Mouse (Mus musculus) heart, postnatal 0 days (tissue): Measurements from ENCODE around the gene Btnl10. TPM values are rescaled to one million over a fixed set of nuclear protein-coding genes. Genes with fewer than 3 reads are reported as not detected.
A peak's percentile ranks its signal among the peaks of the same experiment; 100 is the strongest.
"Not testable (repeated sequence)": the region's sequence is repeated elsewhere in the genome, so short reads cannot be mapped to it uniquely, and the experiment has no call there.

ENCODE experiments used
- ATAC-seq: fragments of 200-750 bp; cut with Nextera tagmentation; 2 replicates; pipeline ENCODE4 v1.8.0; 2017; ENCODE audit warnings: low read depth, moderate number of reproducible peaks, moderate library complexity; ENCODE audit not compliant: insufficient read depth
- DNase-seq: peaks from one replicate; pipeline ENCODE4 v3.0.0-alpha.2; 2016; ENCODE audit warnings: low spot score
- H3K27ac ChIP-seq: fragments of 300-500 bp; sonication (generic); 2 replicates; pipeline ENCODE4 v1.5.1; 2014; ENCODE audit warnings: low read depth, mild to moderate bottlenecking
- H3K27me3 ChIP-seq: fragments of 300-500 bp; sonication (generic); 2 replicates; pipeline ENCODE4 v1.6.1; 2014; ENCODE audit warnings: low read length, mixed read lengths; ENCODE audit not compliant: control insufficient read depth, insufficient read depth
- H3K36me3 ChIP-seq: fragments of 300-500 bp; sonication (generic); replicated peaks from 2 replicates; pipeline ENCODE4 v1.6.1; 2014; ENCODE audit warnings: low read length, mixed read lengths; ENCODE audit not compliant: control insufficient read depth, insufficient read depth
- H3K4me1 ChIP-seq: fragments of 300-500 bp; sonication (generic); 2 replicates; pipeline ENCODE4 v1.6.1; 2014; ENCODE audit warnings: antibody characterized with exemption; ENCODE audit not compliant: control insufficient read depth, insufficient read depth
- H3K4me2 ChIP-seq: fragments of 300-500 bp; sonication (generic); 2 replicates; pipeline ENCODE4 v1.6.1; 2014; ENCODE audit warnings: low read depth, mild to moderate bottlenecking, low read length, moderate library complexity
- H3K4me3 ChIP-seq: fragments of 300-500 bp; sonication (generic); 2 replicates; pipeline ENCODE4 v1.5.1; 2014; ENCODE audit warnings: low read depth, low read length
- H3K9ac ChIP-seq: fragments of 300-500 bp; sonication (generic); replicated peaks from 2 replicates; pipeline ENCODE4 v1.6.1; 2014; ENCODE audit warnings: low read depth, low read length, mixed read lengths
- H3K9me3 ChIP-seq: fragments of 300-500 bp; sonication (generic); replicated peaks from 2 replicates; pipeline ENCODE4 v1.6.1; 2016; ENCODE audit warnings: low read length; ENCODE audit not compliant: control insufficient read depth
- CTCF ChIP-seq: IDR thresholded peaks from 2 replicates; pipeline ENCODE4 v1.5.1; 2016; ENCODE audit warnings: antibody characterized with exemption, control low read depth, low read depth
- EP300 ChIP-seq: IDR thresholded peaks from 2 replicates; pipeline ENCODE4 v1.6.1; 2016; ENCODE audit warnings: antibody characterized with exemption, low read depth
- WGBS: fragments of 180-500 bp; shearing (Covaris S2); extraction: QIAGEN DNeasy Blood & Tissue Kit; methylation state at CpG from one replicate; pipeline ENCODE4 v1.1.7; 2014; 5-methylcytosine and 5-hydroxymethylcytosine counted together
- polyA plus RNA-seq: library from polyadenylated mRNA; unstranded; fragments of >200 nt; fragmentation: Nextera tagmentation; extraction: Ambion mirVana; gene quantifications from 2 replicates; pipeline ENCODE4 v1.2.1, GENCODE M21; 2015
- total RNA-seq: library from RNA; depleted of rRNA; stranded (reverse); fragments of >200 nt; gene quantifications from 2 replicates; pipeline ENCODE4 v1.2.3, GENCODE M21; 2014; ENCODE audit warnings: low replicate concordance

The Btnl10 gene
- total and polyA plus RNA-seq, 2 experiments from 2014 or later = 0.07 TPM; not detected in 1

DNA sequence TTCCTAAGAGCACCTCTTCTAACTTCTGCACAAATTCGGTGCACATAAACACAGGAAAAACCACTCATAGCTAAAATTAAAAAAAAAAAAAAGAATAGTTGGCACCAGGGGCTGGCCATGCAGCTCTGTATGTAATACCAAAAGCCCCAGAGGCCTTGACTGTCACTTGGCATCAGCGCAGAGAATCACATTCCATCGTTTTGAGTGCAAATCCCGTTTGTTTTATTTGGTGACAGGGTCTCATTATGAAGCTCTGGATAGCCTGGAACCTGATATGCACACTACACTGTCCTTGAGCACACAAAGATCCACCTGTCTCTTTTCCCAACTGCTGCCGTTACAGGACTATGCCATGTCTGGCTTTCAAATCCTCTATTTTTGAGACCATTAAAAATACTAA is 33.5 kb downstream of the Btnl10 start:
- ATAC-seq (no peak), DNase-seq (no peak)
- H3K4me3 ChIP-seq = no peak overlapping the region
- H3K4me1 ChIP-seq = peaks cover 14% of the 10 kb centered on the region
- no peak for TF ChIP-seq EP300
- no peak for TF ChIP-seq CTCF
- no peak overlapping the region for H3K9ac ChIP-seq
- H3K4me2 ChIP-seq = no peak overlapping the region
- no peaks in the 10 kb centered on the region for H3K9me3 ChIP-seq
- no peak overlapping the region for H3K27ac ChIP-seq
- 0 out of 2 replicates have a peak, but pooled peaks cover under 1% of the 10 kb centered on the region for H3K36me3 ChIP-seq
- peaks cover 29% of the 10 kb centered on the region for H3K27me3 ChIP-seq
- WGBS = 79% methylated on average over 5 of the region's 5 CpGs

DNA sequence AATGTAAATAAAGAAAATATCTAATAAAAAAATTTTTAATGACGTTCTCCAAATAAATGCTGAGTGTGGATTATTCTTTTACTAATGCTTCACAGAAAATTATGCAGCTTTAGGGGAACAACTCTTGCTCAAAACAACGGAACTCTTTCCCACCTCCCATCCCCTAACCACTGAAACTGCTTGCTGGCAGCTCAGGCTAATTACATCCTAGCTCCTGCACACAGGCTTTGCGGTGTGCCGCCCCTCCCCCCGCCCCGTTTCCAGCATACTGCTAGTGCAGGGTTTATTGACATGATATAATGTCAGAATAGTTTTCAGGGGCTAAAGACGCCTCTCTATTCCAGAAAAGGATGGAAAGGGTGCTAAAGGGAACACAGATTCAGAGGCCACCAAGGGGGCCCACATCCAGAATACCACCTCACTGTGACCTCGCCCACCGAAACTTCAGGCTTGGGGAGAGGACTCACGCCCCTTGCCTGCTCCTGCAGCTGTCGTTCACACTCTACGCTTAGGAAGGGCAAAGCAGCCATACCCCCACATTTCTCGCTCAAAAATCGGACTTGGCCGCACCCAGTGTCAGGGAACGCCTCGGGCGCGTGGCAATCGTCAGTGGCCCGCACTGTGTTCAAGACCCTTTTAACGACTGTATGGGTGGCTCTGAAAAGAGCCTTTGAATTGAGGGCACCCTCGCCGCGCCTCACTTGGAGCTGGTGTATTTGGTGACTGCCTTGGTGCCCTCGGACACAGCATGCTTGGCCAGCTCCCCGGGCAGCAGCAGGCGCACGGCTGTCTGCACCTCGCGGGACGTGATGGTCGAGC is 35.9 kb downstream of the Btnl10 start:
- WGBS = 1% methylated on average over 33 of the region's 33 CpGs
- H3K27ac ChIP-seq = peak overlapping the region; percentile 97
- peaks cover 24% of the 10 kb centered on the region for H3K27me3 ChIP-seq
- no peaks in the 10 kb centered on the region for H3K9me3 ChIP-seq
- H3K9ac ChIP-seq = peak overlapping the region; percentile 59
- TF ChIP-seq EP300 (no peak), CTCF (no peak)
- H3K4me1 ChIP-seq = peaks cover 23% of the 10 kb centered on the region
- H3K4me3 ChIP-seq = peak overlapping the region; percentile 72
- ATAC-seq (peak; percentile 7; the same call in 1 of the 2 replicates), DNase-seq (no peak)
- H3K36me3 ChIP-seq = peaks cover 18% of the 10 kb centered on the region; the same call in 1 of the 2 replicates
- peak overlapping the region; percentile 92 for H3K4me2 ChIP-seq

DNA sequence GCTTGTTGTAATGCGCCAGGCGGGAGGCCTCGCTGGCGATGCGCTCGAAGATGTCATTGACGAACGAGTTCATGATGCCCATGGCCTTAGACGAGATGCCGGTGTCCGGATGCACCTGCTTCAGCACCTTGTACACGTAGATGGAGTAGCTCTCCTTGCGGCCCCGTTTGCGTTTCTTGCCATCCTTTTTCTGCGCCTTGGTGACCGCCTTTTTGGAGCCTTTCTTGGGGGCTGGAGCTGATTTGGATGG is 36.4 kb downstream of the Btnl10 start:
- Histone ChIP-seq H3K4me2 (peak overlapping the region; percentile 92), H3K27me3 (peaks cover 24% of the 10 kb centered on the region), H3K9ac (peak overlapping the region; percentile 59), H3K27ac (peak overlapping the region; percentile 97), H3K4me3 (peak overlapping the region; percentile 72), H3K36me3 (peaks cover 18% of the 10 kb centered on the region; the same call in 1 of the 2 replicates), H3K4me1 (peaks cover 23% of the 10 kb centered on the region)
- not testable (repeated sequence) for DNase-seq, ATAC-seq, H3K9me3 ChIP-seq
- 1% methylated on average over 17 of the region's 17 CpGs for WGBS

DNA sequence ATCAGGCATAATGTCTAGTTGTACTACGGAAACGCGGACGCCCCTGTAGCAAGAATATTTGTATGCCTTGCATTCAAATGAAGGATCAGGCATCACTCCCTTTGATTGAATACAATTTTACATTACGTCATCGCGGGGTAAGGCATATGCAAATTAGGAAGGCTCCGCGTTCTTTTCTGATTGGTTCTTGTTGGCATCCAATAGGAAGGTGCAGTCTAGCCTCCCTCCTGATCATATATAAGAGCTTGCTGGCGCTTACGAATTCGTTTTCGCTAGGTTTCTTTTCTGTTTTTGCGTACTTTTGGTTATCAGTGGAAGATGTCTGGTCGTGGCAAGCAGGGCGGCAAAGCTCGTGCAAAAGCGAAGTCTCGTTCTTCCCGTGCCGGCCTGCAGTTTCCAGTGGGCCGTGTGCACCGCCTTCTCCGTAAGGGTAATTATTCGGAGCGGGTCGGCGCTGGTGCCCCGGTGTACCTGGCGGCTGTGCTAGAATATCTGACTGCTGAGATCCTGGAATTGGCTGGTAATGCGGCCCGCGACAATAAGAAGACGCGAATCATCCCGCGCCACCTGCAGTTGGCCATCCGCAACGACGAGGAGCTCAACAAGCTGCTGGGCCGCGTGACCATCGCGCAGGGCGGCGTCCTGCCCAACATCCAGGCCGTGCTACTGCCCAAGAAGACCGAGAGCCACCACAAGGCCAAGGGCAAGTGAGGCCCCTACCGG is 36.9 kb downstream of the Btnl10 start, which contains the start of the genes Hist3h2a and Trim17:
Gene Hist3h2a (plus strand): TSS at position 266 of the 723 bp plus-strand sequence.
Gene Trim17 (plus strand): TSS at position 266 of the 723 bp plus-strand sequence.
- peaks cover 18% of the 10 kb centered on the region; the same call in 1 of the 2 replicates for H3K36me3 ChIP-seq
- peak within 1 kb of the TSS; percentile 97 for H3K27ac ChIP-seq
- H3K4me1 ChIP-seq = peaks cover 23% of the 10 kb centered on the region
- peak within 1 kb of the TSS; percentile 92 for H3K4me2 ChIP-seq
- ATAC-seq (peak; percentile 93), DNase-seq (peak; percentile 98)
- no peaks in the 10 kb centered on the region for H3K9me3 ChIP-seq
- peak within 1 kb of the TSS; percentile 79 for H3K9ac ChIP-seq
- H3K4me3 ChIP-seq = peak within 1 kb of the TSS; percentile 72
- H3K27me3 ChIP-seq = peaks cover 19% of the 10 kb centered on the region
- WGBS = under 1% methylated on average over 49 of the region's 49 CpGs
- TF ChIP-seq CTCF (peak; percentile 58), EP300 (no peak; the same call in none of the 2 replicates)

DNA sequence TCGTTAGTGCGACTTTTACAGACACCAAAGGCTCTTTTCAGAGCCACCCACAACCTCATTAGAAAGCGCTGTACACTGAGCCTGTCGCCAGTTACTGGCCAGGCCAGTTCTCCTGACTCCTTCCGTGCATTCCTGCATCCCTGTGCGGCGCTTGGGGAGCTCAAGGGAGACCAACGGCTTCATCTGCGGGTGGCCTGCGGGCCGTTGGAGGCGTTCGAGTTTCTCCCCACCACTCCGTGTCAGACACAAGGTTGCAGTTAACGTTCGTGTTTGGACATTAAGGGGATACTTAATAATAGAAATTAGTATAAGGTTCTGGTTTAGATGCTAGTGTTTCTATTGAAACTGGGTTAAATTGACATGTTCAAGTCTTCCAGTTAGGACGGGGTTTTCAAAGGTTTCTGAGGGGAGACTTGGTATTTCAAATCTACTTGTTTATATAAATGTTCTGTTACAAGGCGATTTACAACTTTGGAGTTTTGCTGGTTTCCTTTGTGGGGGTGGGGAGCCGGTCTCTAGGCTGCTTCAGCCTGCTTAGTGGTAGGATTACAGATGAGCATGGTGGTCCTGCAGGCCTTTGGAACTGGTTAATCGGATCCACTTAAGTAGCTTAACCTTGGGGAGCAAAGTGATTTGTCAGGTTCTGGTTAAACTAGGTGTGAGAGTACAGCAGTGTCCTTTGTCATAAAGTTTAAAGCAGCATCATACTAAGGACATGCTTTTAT is 37.6 kb downstream of the Btnl10 start:
- Histone ChIP-seq H3K27me3 (peaks cover 12% of the 10 kb centered on the region; the same call in 1 of the 2 replicates), H3K9ac (peak overlapping the region; percentile 79), H3K4me2 (peak overlapping the region; percentile 92), H3K36me3 (peaks cover 18% of the 10 kb centered on the region; the same call in 1 of the 2 replicates), H3K9me3 (no peaks in the 10 kb centered on the region), H3K27ac (peak overlapping the region; percentile 97), H3K4me1 (peaks cover 23% of the 10 kb centered on the region), H3K4me3 (peak overlapping the region; percentile 72)
- DNase-seq (no peak), ATAC-seq (no peak; the same call in 1 of the 2 replicates)
- TF ChIP-seq CTCF = no peak
- no peak; the same call in 1 of the 2 replicates for TF ChIP-seq EP300
- under 1% methylated on average over 20 of the region's 20 CpGs for WGBS
